Mouse (Mus musculus): ENCODE results near the gene Rsph3b.
"Not testable (repeated sequence)": the region's sequence is repeated elsewhere in the genome, so short reads cannot be mapped to it uniquely, and the experiment has no call there.

DNA sequence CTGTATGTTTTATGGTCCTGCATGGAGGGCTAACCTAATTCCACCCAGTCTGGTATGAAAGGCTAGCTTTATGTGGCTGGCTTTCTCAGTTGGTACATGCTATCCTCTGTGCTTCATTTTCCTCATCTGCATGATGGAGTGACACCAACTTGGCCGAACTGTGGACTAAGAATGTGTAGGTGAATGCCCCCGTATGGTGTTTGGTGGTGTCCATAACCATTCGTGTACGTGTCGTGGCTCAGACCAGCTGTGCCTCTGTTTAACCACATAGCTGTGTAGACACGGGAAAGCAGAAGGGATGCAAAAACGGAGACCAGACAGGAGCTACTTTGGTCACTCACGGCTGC lies 872 bp downstream of the Rsph3b start:
- TF ChIP-seq GATA1, TAL1 (IDR thresholded peaks at IDR 0.05; ENCODE audit: low read length): not testable (repeated sequence)

Data from erythroblast, embryonic 14.5 days (primary cell).